Mouse (Mus musculus): ENCODE measurements around the gene Zfp451. TPM values are rescaled to one million over a fixed set of nuclear protein-coding genes. Genes with fewer than 3 reads are reported as not detected.
"Not testable (repeated sequence)": the region's sequence is repeated elsewhere in the genome, so short reads cannot be mapped to it uniquely, and the experiment has no call there.

The Zfp451 gene
- 11.3 and 12.1 TPM in 2 replicates for polyA plus RNA-seq (2012; rRNA removed)

DNA sequence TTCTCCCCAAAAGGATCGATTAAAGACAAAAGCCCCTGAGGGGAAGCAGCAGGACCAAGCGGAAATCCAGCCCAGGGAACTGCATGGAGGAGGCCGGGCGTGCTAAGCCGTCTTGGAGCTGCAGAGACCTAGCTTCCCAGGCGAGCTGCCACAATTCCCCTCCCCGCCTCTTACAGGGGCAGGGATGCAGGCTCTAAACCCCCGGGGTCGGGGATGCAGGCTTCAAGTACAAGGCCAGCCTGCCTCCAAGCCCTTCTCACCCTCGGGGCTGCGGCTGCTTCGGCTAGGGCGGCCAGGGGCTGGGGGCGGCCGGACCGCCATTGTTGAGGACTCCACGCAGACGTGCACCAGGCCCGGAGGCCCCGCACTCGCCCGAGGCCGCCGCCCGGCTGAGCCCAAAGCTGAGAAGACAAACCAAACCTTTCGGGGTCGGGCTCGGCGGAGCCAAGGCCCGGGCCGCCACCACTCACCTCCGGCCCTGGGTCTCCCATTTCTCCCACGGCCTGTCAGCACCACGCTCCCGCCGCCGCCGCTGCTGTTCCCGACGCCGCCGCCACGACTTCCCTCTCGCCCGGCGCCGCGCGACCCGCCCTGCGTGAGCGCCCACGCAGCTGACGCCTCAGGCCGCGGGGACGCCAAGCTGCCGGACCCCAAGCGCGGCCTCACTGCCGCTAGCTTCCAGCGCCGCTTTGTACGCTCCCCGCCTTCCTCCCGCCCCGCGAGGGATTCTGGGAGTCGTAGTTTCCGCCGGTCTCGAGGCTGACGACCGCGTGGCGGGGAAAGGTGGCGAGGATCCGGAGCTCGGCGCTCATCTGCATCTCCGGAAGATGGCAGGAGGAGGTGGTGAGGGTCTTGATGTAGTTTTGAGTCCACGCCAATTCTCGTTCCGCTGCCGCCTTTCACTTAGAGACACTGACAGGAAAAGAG, at the start of gene Zfp451:
Gene Zfp451 (minus strand): TSS at position 728 of the 927 bp plus-strand sequence.
- H3K27ac ChIP-seq (ENCODE audit: control insufficient read depth, insufficient read depth, low read length), result no peak within 1 kb of the TSS
- 0 out of 2 replicates have a peak, but pooled peaks have one; percentile 43 for TF ChIP-seq CTCF (IDR thresholded peaks at IDR 0.05; ENCODE audit: borderline replicate concordance, control insufficient read depth, extremely low read depth, insufficient read depth, low read length, poor library complexity)
- TF ChIP-seq POLR2A (IDR thresholded peaks at IDR 0.05; ENCODE audit: control insufficient read depth, extremely low read depth, insufficient read depth, low read length, poor library complexity), result peak; percentile 93
- no peaks in the 10 kb centered on the region for H3K36me3 ChIP-seq (ENCODE audit: control insufficient read depth, insufficient read depth, low read length)
- peak within 1 kb of the TSS; percentile 70 for H3K4me3 ChIP-seq (ENCODE audit: control insufficient read depth, insufficient read depth, low read length)
- peak; percentile 94 for DNase-seq
- H3K27me3 ChIP-seq (ENCODE audit: control insufficient read depth, insufficient read depth, low read length), result no peaks in the 10 kb centered on the region
- peaks cover 8% of the 10 kb centered on the region for H3K4me1 ChIP-seq (replicated peaks; ENCODE audit: control insufficient read depth, insufficient read depth, low read length)
- WGBS, result under 1% methylated on average over 85 of the region's 85 CpGs

DNA sequence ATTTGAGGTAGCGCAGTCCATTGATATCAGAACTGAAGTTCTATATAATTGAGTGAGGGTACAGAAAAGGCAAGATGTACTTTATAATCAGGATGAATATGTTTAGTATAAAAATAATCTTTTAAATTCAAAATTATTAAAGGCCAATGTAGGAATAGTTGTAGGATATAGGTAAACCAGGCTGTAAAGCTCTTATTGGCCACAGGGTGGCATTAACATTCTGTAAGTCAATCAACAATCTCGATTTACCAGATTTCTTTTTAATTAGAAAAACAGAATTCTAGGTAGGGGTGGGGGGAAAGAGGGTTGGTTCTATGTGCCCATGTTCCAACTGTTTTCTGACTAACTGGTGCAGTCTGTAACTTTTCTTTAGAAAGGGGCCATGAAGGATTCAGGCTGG, 32.4 kb upstream of the Zfp451 start:
- H3K4me1 ChIP-seq (replicated peaks; ENCODE audit: control insufficient read depth, insufficient read depth, low read length), result no peaks in the 10 kb centered on the region
- H3K36me3 ChIP-seq (ENCODE audit: control insufficient read depth, insufficient read depth, low read length), result no peaks in the 10 kb centered on the region
- 93% methylated on average over 2 of the region's 2 CpGs for WGBS
- H3K27me3 ChIP-seq (ENCODE audit: control insufficient read depth, insufficient read depth, low read length), result no peaks in the 10 kb centered on the region
- DNase-seq, result no peak
- no peak for TF ChIP-seq CTCF (IDR thresholded peaks at IDR 0.05; ENCODE audit: borderline replicate concordance, control insufficient read depth, extremely low read depth, insufficient read depth, low read length, poor library complexity)
- TF ChIP-seq POLR2A (IDR thresholded peaks at IDR 0.05; ENCODE audit: control insufficient read depth, extremely low read depth, insufficient read depth, low read length, poor library complexity), result no peak
- H3K4me3 ChIP-seq (ENCODE audit: control insufficient read depth, insufficient read depth, low read length), result no peak overlapping the region
- H3K27ac ChIP-seq (ENCODE audit: control insufficient read depth, insufficient read depth, low read length), result no peak overlapping the region

DNA sequence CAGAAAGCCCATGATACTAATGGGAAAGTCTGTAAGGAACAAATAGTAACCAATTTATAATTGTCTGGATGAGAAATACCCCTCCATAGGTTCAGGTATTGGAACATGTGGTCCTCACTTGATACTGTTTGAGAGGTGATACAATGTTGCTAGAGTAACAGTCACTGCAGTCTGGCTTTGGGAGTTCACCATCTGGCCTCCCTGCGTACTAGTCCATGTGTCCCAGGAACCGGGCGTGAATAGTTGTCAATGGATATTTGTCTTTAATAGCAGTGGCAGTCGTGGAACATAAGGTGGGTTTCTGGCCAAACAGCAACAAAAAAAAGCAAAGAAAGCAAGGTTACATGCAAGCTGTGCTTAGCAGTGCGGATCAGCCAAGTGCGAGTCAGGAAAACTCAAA, 29.4 kb upstream of the Zfp451 start:
- H3K27me3 ChIP-seq (ENCODE audit: control insufficient read depth, insufficient read depth, low read length), result no peaks in the 10 kb centered on the region
- no peak overlapping the region for H3K27ac ChIP-seq (ENCODE audit: control insufficient read depth, insufficient read depth, low read length)
- DNase-seq, result no peak
- H3K4me3 ChIP-seq (ENCODE audit: control insufficient read depth, insufficient read depth, low read length), result no peak overlapping the region
- H3K4me1 ChIP-seq (replicated peaks; ENCODE audit: control insufficient read depth, insufficient read depth, low read length), result no peaks in the 10 kb centered on the region
- TF ChIP-seq POLR2A (IDR thresholded peaks at IDR 0.05; ENCODE audit: control insufficient read depth, extremely low read depth, insufficient read depth, low read length, poor library complexity), result no peak
- TF ChIP-seq CTCF (IDR thresholded peaks at IDR 0.05; ENCODE audit: borderline replicate concordance, control insufficient read depth, extremely low read depth, insufficient read depth, low read length, poor library complexity), result no peak
- H3K36me3 ChIP-seq (ENCODE audit: control insufficient read depth, insufficient read depth, low read length), result no peaks in the 10 kb centered on the region
- WGBS, result 94% methylated on average over 6 of the region's 6 CpGs

DNA sequence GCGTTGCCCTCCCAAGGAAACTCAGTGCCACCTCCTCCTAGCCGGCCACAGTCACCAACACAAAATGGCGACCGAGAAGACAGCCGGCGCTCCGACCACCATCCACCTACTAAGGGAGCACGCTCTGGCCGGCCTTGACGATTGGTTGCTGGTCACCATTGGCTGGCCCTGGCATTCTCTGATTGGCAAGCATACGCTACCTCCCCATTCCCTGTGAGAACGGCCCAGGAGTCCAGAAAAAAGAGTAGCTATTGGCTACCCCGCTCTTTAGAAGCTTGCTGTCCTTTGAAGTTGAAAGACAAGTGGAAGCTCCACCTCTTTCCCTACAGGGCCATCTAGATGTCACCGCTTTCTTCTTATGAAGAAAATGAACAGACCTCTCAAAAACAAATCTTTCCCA, 24.6 kb upstream of the Zfp451 start:
- H3K4me1 ChIP-seq (replicated peaks; ENCODE audit: control insufficient read depth, insufficient read depth, low read length); H3K27ac ChIP-seq (ENCODE audit: control insufficient read depth, insufficient read depth, low read length); H3K4me3 ChIP-seq (ENCODE audit: control insufficient read depth, insufficient read depth, low read length); H3K36me3 ChIP-seq (ENCODE audit: control insufficient read depth, insufficient read depth, low read length); H3K27me3 ChIP-seq (ENCODE audit: control insufficient read depth, insufficient read depth, low read length); DNase-seq: not testable (repeated sequence)
- WGBS, result 97% methylated on average over 14 of the region's 14 CpGs

DNA sequence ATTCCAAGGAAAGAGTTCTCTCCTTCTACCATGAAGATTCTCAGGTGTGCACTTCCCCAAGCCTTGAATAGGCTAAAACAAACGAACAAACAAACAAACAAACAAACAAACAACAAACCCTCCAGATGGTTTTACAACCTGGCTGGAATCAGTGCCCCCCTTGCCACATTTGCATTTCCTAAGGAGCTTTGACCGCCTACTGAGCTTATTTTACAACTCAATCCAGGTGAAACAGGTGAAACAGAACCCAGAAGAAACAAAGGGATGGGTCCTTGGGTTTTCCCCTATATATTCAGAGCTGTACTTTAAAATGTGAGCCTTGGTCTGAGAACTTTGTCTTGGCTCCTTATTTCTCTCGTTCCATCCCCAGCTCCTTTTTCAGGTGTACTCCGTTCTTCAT, 16.2 kb upstream of the Zfp451 start:
- Histone ChIP-seq H3K4me3 (ENCODE audit: control insufficient read depth, insufficient read depth, low read length) (no peak overlapping the region), H3K4me1 (replicated peaks; ENCODE audit: control insufficient read depth, insufficient read depth, low read length) (no peaks in the 10 kb centered on the region), H3K27ac (ENCODE audit: control insufficient read depth, insufficient read depth, low read length) (no peak overlapping the region), H3K27me3 (ENCODE audit: control insufficient read depth, insufficient read depth, low read length) (no peaks in the 10 kb centered on the region), H3K36me3 (ENCODE audit: control insufficient read depth, insufficient read depth, low read length) (no peaks in the 10 kb centered on the region)
- TF ChIP-seq CTCF (IDR thresholded peaks at IDR 0.05; ENCODE audit: borderline replicate concordance, control insufficient read depth, extremely low read depth, insufficient read depth, low read length, poor library complexity) (no peak), POLR2A (IDR thresholded peaks at IDR 0.05; ENCODE audit: control insufficient read depth, extremely low read depth, insufficient read depth, low read length, poor library complexity) (no peak)
- DNase-seq, result no peak
- WGBS, result 78% methylated on average over 4 of the region's 4 CpGs

DNA sequence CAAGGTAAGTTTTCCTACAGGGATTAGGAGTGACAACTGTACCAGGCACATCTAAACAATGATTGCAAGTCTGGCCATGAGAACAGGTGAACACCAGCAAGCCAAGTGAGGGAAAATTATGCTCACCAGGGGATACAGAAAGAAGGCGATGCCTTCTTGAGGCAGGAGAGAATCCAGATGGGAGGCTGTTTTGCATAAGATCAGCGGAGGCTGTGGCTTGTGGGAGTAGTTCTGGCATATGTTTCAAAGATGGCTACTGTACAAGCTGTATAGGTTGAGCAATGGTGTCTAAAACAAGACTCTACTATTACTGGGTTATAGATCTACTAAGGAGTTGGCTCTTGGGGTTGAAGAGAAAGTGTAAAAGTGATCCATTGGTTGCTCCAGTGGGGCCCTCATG, 3.5 kb upstream of the Zfp451 start:
- no peak overlapping the region for H3K27ac ChIP-seq (ENCODE audit: control insufficient read depth, insufficient read depth, low read length)
- DNase-seq, result no peak
- no peaks in the 10 kb centered on the region for H3K27me3 ChIP-seq (ENCODE audit: control insufficient read depth, insufficient read depth, low read length)
- TF ChIP-seq CTCF (IDR thresholded peaks at IDR 0.05; ENCODE audit: borderline replicate concordance, control insufficient read depth, extremely low read depth, insufficient read depth, low read length, poor library complexity), result no peak
- TF ChIP-seq POLR2A (IDR thresholded peaks at IDR 0.05; ENCODE audit: control insufficient read depth, extremely low read depth, insufficient read depth, low read length, poor library complexity), result no peak
- 96% methylated on average over 2 of the region's 2 CpGs for WGBS
- H3K4me1 ChIP-seq (replicated peaks; ENCODE audit: control insufficient read depth, insufficient read depth, low read length), result peaks cover 8% of the 10 kb centered on the region
- H3K36me3 ChIP-seq (ENCODE audit: control insufficient read depth, insufficient read depth, low read length), result no peaks in the 10 kb centered on the region
- H3K4me3 ChIP-seq (ENCODE audit: control insufficient read depth, insufficient read depth, low read length), result no peak overlapping the region
